Mouse (Mus musculus): ENCODE measurements around the gene Ankrd50. TPM values are rescaled to one million over a fixed set of nuclear protein-coding genes. Genes with fewer than 3 reads are reported as not detected.
A peak's percentile ranks its signal among the peaks of the same experiment; 100 is the strongest.

Gene Ankrd50
- total RNA-seq, 4 experiments from 2014 or later = 59.5 to 74.5 (median 66.3) TPM

GRCm38 (mm10) chr3:38466880-38467405 is 17.7 kb downstream of the Ankrd50 start:
- no peak for DNase-seq (ENCODE audit: low spot score in 2 of 2)

- DNase-seq (ENCODE audit: low spot score in 2 of 2) = no peak
Observed at GRCm38 (mm10) chr3:38466139-38466538, 18.5 kb downstream of the Ankrd50 start.

GRCm38 (mm10) chr3:38463149-38463548 is 21.5 kb downstream of the Ankrd50 start:
- no peak for DNase-seq (ENCODE audit: low spot score in 2 of 2)

GRCm38 (mm10) chr3:38461742-38462141 is 22.9 kb downstream of the Ankrd50 start:
- no peak for DNase-seq (ENCODE audit: low spot score in 2 of 2)

GRCm38 (mm10) chr3:38460250-38460624 is 24.4 kb downstream of the Ankrd50 start:
- no peak for DNase-seq (ENCODE audit: low spot score in 2 of 2)

GRCm38 (mm10) chr3:38459507-38460249 is 25.0 kb downstream of the Ankrd50 start:
- DNase-seq (ENCODE audit: low spot score in 2 of 2) = no peak

GRCm38 (mm10) chr3:38457041-38457440 is 27.6 kb downstream of the Ankrd50 start:
- no peak for DNase-seq (ENCODE audit: low spot score in 2 of 2)

DNA sequence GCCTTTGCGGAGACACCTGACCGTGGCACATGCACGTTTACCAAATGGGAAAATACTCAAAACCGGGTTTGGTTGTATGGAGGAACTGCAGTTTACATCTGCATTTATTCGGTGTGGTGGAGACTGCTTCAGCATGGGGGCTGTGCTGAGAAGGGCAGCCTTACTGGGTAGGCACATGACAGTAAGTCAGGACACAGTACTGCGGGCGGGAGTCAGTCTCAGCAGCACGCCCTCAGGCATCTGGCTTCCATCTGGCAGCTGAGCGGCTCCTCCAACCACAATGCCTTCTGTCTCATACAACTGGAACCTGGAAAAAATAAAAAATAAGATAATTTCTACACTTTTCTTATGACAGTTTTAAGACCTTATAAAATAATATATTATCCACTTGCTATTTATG is 32.4 kb downstream of the Ankrd50 start:
- peak in 1 of 2 experiments; percentile 74 for DNase-seq (ENCODE audit: low spot score in 2 of 2)

- peak in 1 of 2 experiments; percentile 67 for DNase-seq (ENCODE audit: low spot score in 2 of 2)
Observed at GRCm38 (mm10) chr3:38446586-38446985, 38.1 kb downstream of the Ankrd50 start.

DNA sequence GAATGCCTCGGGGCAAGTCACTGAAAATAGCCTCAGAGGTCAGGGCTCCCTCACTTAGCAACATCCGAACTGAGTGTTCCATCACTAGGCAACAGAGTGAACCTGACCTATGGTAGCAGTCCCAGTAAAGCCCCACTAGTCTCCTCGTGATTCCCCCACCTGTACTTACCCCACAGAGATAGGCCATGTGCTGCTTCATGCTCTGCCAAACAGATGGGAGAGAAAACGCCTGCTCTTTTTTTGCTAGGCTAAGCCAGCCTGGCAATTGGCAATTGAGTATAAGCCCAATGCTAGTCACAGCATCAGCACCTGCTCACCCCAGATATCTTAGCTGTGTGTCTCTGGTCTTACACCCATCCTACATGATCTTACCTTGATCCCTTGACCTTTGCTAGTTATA is 40.8 kb downstream of the Ankrd50 start:
- no peak for DNase-seq (ENCODE audit: low spot score in 2 of 2)

- no peak for DNase-seq (ENCODE audit: low spot score in 2 of 2)
Observed at GRCm38 (mm10) chr3:38440564-38440991, 44.1 kb downstream of the Ankrd50 start.

DNA sequence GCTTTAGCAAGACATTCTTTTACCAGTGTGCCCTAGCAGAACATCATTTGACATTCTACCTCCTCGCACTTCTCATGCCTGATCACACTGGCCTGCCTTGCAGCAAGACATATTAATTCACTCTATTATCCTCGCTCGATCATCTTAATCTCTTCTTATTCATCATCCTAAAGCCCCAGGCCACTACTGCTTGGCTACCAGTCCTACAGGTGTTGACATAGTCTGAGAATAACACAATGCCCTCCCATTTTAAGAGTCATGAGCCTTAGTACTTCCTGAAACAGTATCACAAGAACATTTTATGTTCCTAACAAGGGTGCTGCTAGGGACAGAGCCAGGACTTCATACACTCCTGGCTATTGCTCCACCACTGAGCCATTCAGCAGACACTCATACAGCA is 48.0 kb downstream of the Ankrd50 start:
- DNase-seq (ENCODE audit: low spot score in 2 of 2) = no peak

- no peak for DNase-seq (ENCODE audit: low spot score in 2 of 2)
Observed at GRCm38 (mm10) chr3:38435828-38436227, 48.8 kb downstream of the Ankrd50 start.

DNA sequence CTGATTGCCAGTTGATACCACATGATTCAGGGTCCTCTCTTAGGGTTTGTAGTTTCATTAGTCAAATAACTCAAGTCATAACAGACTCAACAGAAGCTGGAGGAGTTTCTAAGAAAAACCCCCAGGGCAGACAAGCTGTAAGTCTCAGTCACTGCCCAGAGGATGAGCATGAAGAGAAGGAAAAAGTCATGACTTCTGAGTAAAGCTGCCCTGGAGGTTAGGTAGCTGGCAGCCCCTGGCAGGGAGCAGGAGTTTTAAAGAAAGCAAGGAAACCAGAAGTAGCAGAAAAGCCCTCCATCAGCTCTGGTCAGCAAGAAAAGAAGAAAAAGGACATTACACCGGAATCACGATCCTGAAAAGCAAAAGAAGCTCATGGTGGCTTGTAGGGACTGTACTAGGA is 50.2 kb downstream of the Ankrd50 start:
- DNase-seq (ENCODE audit: low spot score in 2 of 2) = no peak

GRCm38 (mm10) chr3:38433495-38434464 is 50.9 kb downstream of the Ankrd50 start:
- no peak for DNase-seq (ENCODE audit: low spot score in 2 of 2)

GRCm38 (mm10) chr3:38431461-38431860 is 53.2 kb downstream of the Ankrd50 start:
- DNase-seq (ENCODE audit: low spot score in 2 of 2) = no peak

DNA sequence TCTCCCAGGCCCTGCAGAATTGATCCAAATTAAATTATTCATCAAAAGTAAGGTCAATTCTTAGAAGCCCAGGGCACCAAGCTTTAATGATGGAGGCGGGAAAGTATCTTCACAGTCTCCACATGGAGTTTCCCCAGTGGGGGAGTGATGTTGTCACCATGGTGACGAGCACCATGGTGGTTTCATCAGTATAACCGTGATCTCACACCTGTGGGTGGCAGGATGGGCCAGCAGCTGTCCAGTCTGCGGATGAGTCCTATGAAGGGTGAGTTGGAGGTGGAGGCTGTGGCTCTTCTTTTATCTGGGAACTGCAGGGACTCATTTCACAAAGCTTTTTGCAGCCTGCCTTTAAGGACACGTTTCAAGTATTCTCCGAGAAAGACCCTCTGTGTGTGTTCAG is 53.6 kb downstream of the Ankrd50 start:
- DNase-seq (ENCODE audit: low spot score in 2 of 2) = peak in 1 of 2 experiments; percentile 21

DNA sequence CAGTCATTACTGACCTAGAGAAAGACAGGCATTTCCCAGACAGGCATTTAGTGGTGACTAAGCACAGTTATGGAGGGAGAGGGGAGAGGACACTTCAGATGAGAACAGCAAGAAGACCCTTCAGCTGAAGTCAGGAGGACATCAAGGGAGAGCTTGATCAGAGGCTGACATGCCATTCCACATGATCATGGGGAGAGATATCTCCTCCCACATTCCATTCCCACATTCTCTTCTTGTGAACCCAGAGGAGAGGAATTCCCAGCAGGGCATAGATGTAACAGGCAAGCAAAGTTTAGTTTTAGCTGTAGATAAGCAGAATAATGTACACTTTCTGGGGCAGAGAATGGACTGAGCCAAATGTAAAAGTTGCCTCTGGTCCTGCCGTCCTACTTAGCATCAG is 57.4 kb downstream of the Ankrd50 start:
- no peak for DNase-seq (ENCODE audit: low spot score in 2 of 2)

DNA sequence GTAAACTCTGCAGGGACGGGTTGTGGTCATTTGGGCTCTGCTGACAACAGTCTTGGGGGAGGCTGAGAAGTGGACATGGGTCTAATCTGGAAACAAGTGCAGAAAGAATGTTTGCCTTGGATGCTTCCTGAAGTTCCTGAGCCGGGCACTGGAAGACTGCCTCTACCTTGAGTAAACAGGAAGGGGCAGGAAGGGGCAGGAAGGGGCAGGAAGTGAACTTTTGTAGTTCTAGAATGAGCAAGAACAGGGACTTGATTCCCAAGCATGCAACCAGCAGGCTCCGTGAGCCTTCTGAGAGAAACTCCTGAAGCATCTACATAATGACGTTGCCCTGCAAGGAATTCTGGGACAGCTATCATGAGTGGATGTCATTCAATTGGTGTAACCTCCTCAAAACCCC is 60.7 kb downstream of the Ankrd50 start:
- DNase-seq (ENCODE audit: low spot score in 2 of 2) = no peak

- no peak for DNase-seq (ENCODE audit: low spot score in 2 of 2)
Observed at GRCm38 (mm10) chr3:38419896-38420295, 64.7 kb downstream of the Ankrd50 start.

- no peak for DNase-seq (ENCODE audit: low spot score in 2 of 2)
Observed at GRCm38 (mm10) chr3:38415292-38415930, 69.2 kb downstream of the Ankrd50 start.
